Mouse (Mus musculus): ENCODE results near the gene Aff3.

The Aff3 gene

DNA sequence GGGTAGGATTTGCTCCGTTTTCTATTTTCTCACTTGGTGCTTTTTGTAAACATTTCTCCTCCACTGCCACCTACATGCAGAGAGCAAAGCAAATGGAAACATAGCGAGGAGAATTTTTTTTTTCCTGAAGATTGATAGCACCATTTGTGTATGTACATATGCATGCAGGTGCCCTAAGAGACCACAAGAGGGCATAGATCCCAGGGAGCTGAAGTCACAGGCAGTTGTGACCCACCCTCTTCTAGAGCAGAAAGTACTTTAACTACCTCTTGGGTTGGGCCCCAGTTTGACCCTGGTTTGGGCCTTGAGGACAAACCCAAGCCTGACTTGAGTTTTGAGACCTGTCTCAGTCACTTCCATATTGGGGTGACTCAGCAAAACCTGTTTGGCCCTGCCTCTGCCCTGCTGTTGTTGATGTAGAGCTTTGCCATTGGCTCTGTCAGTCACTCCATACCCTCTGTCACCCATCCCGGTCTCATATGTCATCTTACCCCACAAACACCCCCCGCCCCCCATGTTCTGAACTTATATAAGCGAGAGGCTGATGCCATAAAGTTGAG lies 9.7 kb downstream of the Aff3 start:
- no peak for DNase-seq

DNA sequence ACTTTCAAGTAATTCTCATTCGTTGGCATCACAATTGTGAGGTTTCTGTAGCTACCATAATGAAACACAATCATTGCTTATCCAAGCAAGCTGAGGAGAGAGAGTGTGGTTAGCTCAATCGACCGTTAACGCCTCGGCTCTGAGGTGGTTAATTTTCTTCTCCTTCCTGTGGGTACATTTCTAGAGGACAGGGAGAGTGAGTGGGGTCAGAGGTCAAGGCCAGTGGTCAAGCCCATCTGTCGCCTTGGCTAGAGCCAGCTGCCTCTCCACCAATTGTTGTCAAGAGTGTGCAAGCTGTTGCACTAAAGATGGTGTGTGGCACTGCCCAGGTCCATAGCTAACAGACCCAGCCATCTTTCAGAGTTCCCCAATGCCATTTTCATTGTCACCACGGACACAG lies 14.7 kb downstream of the Aff3 start:
- no peak for DNase-seq

DNA sequence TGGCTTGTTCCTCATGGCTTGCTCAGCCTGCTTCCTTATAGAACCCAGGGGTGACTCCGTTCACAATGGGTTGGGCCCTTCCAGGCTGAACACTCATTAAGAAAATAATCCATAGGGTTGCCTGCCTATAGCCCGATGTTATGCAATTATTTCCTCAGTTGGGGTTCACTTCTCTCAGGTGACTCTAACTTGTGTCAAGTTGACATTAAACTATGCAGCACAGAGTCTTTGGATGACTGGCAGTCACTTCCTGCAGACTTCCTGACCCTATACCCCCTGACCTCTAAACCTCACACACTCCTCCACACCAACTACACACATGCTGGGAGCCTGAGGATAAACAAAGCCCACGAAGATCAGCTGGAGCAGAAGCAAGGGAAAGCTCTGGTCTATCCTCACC lies 15.6 kb downstream of the Aff3 start:
- DNase-seq = no peak

DNA sequence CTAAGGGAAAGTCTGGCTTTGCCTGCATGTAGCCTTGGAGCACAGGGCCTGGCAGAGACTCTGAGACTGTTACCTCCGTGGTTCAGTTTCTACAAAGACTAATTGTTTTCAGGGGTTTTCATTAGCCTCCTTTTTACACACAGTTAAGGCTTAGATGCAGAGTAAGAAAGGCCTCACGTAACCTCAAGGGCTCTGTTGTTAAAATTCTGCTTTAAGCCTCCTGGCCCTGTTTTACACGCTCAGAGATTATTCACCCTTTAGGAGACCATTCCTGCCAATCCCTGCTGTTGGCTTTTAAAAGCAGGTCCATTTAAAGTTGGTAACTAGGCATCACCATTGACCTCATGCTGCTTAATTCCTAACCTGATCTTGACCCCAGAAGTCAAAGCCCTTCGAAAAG lies 22.5 kb downstream of the Aff3 start:
- no peak for DNase-seq

DNA sequence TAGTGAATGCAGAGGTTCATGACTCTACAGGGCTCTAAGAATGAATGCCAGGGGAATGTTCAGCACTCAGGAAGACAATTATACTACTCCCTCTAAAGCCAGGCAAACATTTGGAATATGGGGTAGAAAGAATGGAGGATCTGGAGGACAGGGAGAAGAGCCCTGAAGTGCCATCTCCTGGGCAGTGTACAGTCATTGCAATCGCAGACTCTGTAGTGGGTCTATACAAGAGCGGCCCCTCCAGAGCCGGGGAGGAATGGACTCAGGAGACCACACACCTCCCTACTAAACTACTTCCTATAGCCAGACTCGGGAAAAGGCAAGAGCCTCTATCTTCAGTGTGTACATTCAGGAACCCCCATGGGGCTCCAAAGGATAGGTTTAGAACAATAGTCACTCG lies 25.1 kb downstream of the Aff3 start:
- DNase-seq = no peak

DNA sequence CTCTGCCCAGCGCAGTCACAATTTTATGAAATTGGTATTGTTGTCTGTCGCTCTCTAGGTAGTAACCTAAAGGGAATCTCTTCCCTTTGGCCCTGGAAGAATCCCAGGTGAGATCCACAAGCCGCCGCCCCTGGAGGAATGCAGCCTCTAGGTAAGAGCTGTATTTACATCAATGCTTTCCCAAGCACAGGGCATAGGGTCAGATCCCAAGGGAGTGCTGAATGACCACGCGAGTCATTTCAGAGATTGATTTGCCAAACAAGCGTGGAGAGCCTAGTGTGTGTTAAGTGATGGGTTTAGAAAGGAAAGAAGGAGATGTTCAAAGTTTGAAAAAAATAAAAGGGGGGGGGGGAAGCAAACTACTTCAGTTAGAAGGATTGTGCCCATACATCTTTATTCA lies 29.2 kb downstream of the Aff3 start:
- no peak for DNase-seq

DNA sequence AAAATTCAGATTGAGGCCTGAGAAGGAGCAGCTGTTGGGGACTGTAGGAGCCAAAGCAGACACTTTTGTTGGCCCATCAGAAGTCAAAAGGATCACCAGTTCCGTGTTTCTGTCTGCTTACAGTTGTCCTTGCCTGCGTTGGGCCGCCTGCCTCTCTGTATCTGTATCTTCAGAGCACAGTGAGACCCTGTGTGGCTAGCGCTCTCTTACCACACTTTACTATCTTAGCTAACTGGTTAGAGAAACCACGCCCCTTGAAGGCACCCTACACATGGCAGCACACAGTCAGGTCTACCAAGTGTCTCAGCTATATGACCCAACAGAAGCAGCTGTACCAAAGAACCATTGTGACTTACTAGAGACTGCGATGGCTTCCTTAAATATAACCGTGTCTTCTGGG lies 30.7 kb downstream of the Aff3 start:
- DNase-seq = no peak

DNA sequence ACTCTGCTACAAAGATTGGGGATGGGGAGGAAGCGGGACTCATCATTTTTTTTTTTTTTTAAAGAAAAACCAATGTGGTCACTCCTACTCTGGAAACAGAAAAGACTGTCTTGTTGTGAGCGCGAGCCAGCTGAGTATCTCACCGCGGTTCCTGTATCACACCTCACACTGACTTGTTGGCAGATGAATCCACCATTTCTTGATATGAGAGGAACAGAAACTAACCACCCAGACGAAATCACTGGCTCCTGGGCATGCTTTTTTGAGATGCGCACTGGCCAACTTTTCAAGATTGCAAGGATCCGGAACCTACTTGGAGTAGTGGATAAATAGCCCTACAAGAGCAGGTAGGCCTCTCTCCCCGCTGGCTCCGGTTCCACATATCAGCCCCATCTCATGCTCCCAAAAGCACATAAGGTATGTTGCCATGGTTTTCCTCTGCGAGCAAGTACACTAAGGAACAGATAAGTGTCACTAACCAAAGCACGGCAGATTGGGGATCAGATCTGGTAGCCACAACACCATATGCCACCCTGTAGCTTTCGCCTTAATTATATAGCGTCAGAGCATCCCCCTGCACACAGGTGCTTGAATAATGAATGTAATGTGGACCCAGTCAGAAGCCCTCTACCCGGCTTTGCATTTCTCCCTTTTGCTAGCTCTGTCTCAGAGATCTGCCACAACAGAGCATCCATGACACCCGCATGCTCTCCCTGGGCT lies 32.1 kb downstream of the Aff3 start:
- no peak for DNase-seq

DNA sequence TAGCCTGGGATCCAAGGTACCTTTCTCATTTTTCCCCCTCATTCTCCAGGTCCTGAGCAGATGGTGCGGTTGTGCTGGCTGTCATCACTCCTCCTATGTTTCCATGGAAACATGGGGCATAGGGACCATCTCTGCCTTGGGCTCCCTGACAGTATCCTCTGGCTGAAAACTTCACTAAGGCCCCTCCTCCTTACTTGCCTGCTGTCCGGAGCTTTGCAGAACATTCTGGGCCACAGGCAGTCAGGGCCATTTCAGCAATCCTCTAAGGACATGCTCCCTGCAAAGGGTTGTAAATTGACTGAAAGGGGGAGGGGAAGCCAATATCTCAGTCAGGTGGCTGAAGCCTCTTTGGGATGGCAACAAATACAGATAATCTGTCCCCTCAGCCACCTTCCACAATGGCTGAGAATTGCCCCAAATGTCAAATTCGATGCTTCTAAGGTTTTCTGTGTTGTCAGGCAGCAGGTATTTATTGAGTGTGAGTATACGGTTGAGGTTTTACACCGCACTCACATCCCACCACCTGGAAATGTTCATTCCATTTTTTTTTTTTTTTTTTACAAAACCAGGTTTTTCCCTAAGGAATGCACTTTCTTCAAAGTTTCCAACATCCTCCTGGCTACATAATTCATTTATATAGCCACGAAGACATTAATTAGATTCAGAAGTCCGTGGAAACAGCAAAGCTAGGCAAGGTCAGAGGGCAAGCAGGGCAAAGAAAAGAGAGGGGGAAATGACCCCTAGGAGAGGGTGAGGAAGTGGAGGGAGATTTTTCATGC lies 33.1 kb downstream of the Aff3 start:
- no peak for DNase-seq

DNA sequence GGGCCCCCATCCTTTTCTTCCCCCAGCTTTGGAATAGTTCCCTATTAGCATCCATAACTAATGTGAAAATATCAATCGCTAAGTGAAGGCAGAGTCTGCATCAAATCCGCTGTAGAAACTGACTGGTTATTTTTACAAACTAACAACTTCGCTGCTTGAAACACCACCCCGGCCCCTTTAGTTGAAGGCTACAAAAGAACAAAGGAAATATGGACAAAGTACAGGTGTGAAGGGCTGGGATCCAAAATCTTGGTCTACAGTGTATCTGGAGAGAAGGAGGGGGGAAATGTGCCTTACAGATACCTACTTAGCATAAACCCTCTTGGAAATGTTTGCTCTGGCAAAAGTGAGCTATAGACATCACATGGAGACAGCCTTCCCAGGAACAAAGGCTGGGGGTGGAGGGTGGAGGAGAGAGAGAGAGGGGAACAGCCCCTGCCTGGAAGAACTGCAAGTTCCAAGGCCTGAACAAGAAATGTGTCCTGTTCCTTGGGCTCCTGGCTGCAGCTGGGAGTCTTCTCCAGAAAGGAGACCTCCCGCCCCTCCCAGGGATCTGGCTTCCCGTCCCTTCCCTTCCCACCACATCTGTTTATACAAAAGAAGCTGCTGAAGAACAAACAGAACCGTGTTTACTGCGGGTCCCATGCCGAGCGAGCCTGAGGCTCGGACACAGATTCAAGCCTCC lies 35.7 kb downstream of the Aff3 start:
- DNase-seq = no peak

DNA sequence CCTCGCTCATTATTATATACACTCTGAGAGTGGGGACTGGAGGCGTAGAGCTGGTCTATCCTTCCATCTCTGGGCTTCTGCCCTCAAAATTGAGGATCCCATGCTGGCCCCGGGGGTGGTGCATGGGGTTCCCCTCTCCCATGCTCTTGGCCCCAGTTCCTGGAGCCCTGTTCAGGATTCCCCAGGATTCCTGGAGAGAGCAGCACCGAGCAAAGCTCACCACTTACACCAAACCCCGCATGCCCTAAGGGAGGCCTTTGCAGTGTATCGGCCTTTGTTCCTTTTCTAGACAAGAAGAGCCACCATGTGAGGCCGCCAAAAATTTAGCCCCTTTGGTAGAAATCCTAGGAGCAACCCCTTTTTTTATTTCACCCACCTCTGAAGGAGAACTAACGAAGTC lies 36.3 kb downstream of the Aff3 start:
- DNase-seq = no peak

DNA sequence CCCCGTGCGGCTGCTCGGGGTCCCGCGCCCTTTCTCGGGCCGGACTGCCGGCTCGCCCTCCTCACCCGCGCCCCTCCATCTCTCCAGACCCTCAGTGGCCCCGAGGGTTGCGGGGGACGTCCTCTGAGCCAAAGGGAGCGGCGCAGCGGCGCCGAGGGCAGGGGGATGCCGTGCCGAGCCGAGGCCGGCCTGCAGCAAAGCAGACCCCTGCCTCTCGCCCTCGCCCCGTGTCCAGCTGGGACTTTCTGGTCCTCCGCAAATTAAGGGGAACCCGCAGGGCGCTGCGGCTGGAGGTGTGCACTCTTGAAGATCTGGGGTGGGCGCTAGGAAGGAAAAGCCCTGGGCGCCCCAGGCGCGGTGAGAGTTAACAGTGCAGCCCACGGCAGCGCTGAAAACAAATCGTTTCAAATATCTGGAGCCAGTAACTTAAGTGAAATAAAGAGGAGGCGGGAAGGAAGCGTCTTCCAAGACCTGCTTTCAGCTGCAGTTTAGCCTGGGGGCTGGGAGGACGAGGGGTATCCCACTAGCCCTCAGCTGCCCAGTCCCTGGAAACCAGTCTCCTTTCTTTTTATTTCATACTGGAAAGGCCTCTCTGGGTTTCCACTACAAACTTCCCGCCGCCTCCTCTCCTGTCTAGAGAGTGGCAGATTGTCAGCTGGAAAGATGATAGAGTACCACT lies 36.9 kb downstream of the Aff3 start:
- peak; percentile 35 for DNase-seq

DNA sequence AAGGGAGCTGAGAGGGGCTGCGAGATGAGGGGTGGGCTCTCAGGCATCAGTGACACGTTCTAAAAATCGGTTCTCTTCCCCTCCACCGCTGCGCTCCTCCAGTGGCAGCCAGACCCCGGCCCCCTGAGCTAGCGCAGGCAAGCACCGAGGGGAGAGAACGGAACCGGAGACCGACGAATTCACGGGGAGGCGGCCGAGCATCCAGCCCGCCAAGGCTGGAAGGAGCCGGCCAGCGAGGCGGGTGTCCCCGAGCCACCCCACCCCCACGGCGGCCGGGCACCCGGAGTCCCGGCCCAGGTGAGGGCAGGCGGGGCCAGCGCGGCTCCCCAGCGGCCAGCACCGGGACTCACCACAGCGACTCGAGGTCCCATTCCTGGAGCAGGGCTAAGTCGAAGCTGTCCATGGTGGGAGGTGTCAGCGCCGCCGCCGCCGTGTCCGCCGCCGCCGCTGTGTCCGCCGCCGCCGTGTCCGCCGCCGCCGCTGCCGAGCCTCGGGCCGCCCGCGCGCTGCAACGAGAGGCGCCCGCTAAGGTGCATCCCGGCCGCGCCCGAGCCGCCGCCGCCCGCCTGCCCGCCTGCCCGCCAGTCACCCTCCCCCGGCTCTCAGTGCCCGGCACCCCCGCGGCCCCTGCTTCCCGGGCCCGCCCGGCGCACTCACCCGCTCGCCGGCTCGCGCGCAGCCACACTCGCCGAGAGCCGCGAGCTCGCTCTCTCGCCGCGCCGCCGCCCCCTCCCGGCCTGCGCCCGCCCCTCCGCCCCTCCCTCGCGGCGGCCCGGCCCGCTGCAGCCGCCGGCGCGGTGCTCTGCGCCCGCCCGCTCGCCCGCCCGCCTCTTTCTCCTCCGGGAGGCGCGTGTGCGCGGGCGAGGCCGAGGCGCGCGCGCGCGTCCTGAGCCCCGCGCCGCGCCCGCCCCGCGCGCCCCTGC lies 37.8 kb downstream of the Aff3 start:
- DNase-seq = peak; percentile 50

DNA sequence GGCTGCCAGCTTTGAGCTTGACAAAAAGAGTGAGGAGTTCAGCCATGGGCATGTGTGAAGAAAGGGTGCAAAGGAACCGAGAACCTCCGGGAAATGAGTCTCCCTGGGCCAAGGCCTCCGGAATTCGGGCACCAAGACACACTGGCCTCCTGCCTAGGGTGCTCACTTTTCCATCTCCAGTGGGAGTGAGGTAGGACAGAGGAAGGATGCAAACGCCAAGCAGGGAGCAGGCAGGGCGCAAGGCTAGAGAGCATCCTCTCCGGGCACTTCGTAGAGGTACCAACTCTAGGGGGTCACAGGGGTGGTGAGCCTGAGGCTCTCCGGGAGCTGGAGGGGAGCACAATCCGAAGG lies 38.4 kb downstream of the Aff3 start:
- DNase-seq = no peak

DNA sequence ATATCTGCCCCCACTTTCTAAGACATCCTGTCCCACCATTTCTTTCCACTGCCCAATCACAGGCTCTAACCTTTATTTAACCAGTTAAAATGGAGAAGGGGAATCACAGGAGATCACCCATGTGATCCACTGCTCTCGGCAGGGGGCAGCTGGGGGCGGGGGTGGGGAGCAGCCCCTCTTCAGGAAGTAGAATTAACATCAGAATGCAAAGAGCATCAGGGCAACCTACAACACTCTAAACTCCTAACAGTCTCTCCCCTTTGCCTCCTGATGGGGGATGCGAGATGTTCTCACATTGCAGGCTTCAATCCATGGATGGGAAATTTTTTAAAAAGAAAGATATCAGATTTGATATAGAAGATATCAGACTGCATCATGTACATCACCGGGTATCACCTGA lies 42.9 kb downstream of the Aff3 start:
- DNase-seq = no peak

DNA sequence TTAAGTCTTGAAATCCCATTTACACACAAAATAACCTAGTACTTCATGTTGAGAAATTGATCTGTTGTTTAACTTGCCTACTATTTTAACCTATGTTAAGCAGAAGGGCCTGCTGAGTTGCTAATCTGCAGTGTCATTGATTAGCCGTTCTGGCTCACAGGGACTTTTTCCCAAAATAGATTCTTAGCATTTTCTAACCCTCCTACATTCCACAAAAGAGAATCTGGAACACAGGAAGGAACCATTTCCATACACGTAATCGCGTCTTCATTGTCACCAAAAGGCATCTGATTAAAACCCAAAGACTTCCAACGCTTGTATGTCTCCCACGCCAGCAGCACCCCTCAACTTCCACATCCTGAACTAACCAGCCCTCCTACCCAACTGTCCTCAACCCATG lies 44.4 kb downstream of the Aff3 start:
- DNase-seq = no peak

DNA sequence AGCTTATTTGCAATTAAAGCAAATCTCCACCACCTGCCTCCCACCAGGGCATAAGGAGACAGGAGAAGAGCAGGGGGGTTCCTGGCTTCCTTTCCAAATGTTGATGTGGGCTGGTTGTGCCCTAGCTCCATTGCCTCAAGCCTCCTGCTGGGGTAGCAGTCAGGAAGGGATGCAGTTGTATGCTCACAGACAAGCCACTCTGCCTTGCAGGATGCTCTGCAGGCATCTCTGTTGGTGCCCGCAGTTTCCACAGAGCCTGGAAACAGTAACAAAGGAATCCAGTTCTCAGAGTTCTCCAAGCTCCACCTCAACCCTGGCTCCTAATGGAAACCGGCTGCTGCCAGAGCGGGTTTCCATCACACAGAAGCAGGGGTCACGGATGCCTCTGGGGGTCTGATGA lies 58.0 kb downstream of the Aff3 start:
- DNase-seq = no peak

DNA sequence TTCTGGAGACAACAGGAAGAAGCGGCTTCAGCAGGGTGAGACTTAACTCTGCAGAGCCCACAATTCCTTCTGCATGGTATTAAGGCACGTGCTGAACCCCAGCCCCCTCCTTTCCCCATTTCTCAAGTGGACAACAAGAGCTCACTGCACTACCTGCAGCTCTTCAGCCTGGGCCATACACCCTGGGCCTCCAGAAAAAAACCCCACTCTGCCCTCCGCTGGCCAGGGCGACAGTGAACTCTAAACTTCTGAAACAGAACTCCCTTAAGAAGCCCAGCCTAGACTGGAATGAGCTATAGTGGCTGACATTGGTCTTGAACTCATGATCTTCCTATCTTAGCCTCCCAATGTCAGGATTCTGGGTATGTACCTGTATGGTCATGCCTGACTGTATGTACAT lies 59.3 kb downstream of the Aff3 start:
- DNase-seq = no peak

DNA sequence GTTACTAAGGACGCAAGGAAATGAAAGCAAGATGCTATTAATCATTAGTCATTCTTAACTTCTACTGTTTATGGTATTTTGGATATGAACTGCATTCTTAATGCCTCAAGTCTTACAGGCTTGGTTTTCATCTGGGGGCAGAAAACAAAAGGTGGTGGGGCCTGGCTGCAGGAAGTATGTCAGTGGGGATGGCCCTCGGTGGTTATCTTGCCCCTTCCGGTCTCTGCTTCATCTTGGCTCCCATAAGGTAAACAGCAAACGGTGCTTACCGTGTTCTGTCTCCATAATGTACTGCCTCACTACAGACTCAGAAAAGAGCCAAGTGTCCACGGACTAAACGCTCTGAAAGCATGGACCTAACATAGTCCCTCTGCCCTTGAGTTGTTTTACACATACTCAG lies 60.1 kb downstream of the Aff3 start:
- DNase-seq = no peak

DNA sequence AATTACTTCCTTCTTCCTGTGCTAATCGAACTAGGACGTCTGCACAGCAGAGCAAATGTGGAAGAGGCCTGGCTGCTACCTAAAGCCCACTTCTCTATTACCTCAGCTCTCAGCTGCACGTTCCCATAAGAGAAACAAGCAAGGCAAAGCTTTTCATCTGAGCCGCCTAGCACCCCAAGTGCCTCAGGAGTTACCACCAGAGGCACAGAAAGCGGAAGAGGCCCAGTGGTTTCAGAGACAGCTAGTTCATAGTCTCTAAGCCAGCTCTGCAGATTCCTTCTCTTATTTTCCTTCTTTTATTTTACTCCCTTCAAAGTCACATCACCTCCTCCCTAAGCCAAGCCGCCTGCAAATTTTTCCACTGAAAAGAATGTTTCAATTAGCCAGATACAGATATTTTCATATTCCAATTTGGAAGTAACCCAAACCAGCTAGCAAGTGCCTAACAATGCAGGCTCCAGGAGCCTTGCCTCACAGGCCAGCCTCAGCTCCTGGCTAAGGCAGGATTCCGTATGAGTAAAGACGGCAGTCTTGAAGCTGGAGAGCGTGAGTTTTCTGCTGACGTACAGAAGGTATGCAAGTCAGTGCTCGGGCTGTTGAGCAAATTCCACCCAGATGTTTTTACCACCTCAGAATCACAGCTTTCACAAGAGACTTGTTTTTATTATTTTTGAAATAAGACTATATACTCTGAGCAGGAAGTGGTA lies 62.8 kb downstream of the Aff3 start:
- peak; percentile 43 for DNase-seq

DNA sequence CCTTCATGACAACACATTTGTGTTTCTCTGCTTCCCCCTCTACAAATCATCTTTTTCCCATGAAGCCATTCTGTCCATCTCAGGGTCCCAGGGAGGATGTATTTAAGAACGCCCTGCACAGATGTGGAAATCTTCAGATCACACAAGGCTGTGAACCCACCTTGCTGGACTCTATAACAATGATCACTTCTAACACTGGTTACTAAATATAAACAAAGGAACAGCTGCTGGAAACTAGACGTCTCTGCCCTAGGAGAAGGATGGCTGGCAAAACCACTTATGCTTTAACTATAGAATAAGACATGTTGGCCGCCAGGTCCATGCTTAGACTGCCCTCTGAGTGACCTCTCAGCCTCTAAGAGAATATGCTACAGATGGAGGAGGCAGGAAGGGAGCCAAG lies 69.4 kb downstream of the Aff3 start:
- DNase-seq = no peak

DNA sequence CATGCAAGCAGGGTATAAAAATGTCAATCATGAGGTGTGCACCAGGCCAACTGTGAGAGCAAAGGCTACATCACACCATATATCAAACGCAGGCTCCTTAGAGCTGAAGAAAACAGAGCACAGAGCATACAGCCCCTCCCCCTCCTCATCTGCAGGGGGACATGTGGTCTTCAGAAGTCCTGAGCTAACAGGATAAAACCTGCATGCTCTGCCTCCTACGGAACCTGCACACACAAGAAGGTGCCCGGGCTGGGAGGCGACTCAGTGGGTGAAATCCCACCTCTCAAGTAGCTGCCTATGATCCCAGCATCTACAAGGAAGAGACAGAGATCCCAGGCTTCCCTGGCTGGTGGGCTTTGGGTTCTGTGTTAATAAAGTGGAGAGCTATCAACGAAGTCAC lies 70.0 kb downstream of the Aff3 start:
- no peak for DNase-seq

All from thymus, postnatal 25 days (tissue).